Mouse (Mus musculus): ENCODE results near the gene Zfp426.

GRCm38 (mm10) chr9:20509676-20510075 lies 17.1 kb upstream of the Zfp426 start:
- TF ChIP-seq ZMIZ1 (IDR thresholded peaks at IDR 0.05; ENCODE audit: low read depth, low read length) = no peak
- TF ChIP-seq ZNF384 (IDR thresholded peaks at IDR 0.05; ENCODE audit: low read depth, low read length) = no peak
- TF ChIP-seq POLR2A (IDR thresholded peaks at IDR 0.05; ENCODE audit: low read depth, low read length) = no peak
- no peak for TF ChIP-seq JUND (conservative IDR thresholded peaks at IDR 0.05; ENCODE audit: low read depth, low read length)
- TF ChIP-seq MAX (IDR thresholded peaks at IDR 0.05; ENCODE audit: low read length) = no peak
- no peak for TF ChIP-seq CTCF (conservative IDR thresholded peaks at IDR 0.05 in 1 of 2, IDR thresholded peaks at IDR 0.05 in 1 of 2; ENCODE audit: low read depth in 2 of 2, low read length in 2 of 2)
- no peak for TF ChIP-seq IRF4 (IDR thresholded peaks at IDR 0.05; ENCODE audit: low read depth, low read length)
- TF ChIP-seq ZC3H11A (IDR thresholded peaks at IDR 0.05; ENCODE audit: low read depth, low read length) = no peak
